Mouse (Mus musculus) spleen, postnatal 10 days (tissue): ENCODE results near the gene Ago1.

ENCODE experiments used
- DNase-seq, 2 experiments: peaks; one replicate each; pipeline ENCODE4 v3.0.0; 2021 to 2022; ENCODE audit warnings: low spot score in 2 of 2

Gene Ago1

GRCm38 (mm10) chr4:126473031-126473430, 4.6 kb upstream of the Ago1 start:
- DNase-seq, result no peak

- DNase-seq, result no peak
These were observed 951 bp upstream of the Ago1 start for GRCm38 (mm10) chr4:126469334-126469733.

- no peak for DNase-seq
These were observed 542 bp upstream of the Ago1 start for GRCm38 (mm10) chr4:126468925-126469324.

GRCm38 (mm10) chr4:126467721-126468284, 580 bp downstream of the Ago1 start:
- peak; percentile 29 to 74 for DNase-seq

- DNase-seq, result no peak
These were observed 2.1 kb downstream of the Ago1 start for GRCm38 (mm10) chr4:126466251-126466750.

- DNase-seq, result peak in 1 of 2 experiments; percentile 19
These were observed 2.5 kb downstream of the Ago1 start for GRCm38 (mm10) chr4:126465843-126466242.

- no peak for DNase-seq
These were observed 3.5 kb downstream of the Ago1 start for GRCm38 (mm10) chr4:126464892-126465235.

GRCm38 (mm10) chr4:126464189-126464891, 4.0 kb downstream of the Ago1 start:
- DNase-seq, result no peak

GRCm38 (mm10) chr4:126455441-126455840, 12.9 kb downstream of the Ago1 start:
- no peak for DNase-seq

GRCm38 (mm10) chr4:126454547-126455254, 13.7 kb downstream of the Ago1 start:
- DNase-seq, result no peak

- DNase-seq, result no peak
These were observed 18.1 kb downstream of the Ago1 start for GRCm38 (mm10) chr4:126450268-126450667.

- DNase-seq, result no peak
These were observed 21.3 kb downstream of the Ago1 start for GRCm38 (mm10) chr4:126447126-126447525.

GRCm38 (mm10) chr4:126444528-126444927, 23.9 kb downstream of the Ago1 start:
- no peak for DNase-seq

GRCm38 (mm10) chr4:126438261-126438660, 30.1 kb downstream of the Ago1 start:
- DNase-seq, result no peak

GRCm38 (mm10) chr4:126436268-126436667, 32.1 kb downstream of the Ago1 start:
- DNase-seq, result no peak

GRCm38 (mm10) chr4:126434094-126434493, 34.3 kb downstream of the Ago1 start:
- no peak for DNase-seq

GRCm38 (mm10) chr4:126433175-126433574, 35.2 kb downstream of the Ago1 start:
- no peak for DNase-seq

- DNase-seq, result no peak
These were observed 36.6 kb downstream of the Ago1 start for GRCm38 (mm10) chr4:126431746-126432145.

GRCm38 (mm10) chr4:126429347-126430079, 38.9 kb downstream of the Ago1 start, which contains the start of gene Ago3:
Ago3 (minus strand) TSS chr4:126429556.
- DNase-seq, result peak; percentile 86 to 94

GRCm38 (mm10) chr4:126428682-126429346, 39.6 kb downstream of the Ago1 start:
- DNase-seq, result no peak

- DNase-seq, result no peak
These were observed 44.5 kb downstream of the Ago1 start for GRCm38 (mm10) chr4:126423866-126424265.
